Mouse (Mus musculus): ENCODE measurements at regions not wholly inside any gene's neighbourhood (a gene's known extent, or its start where the extent isn't known, plus 50 kb on each side); places are given as distances from the start of the nearest gene placed in this dataset.

DNA sequence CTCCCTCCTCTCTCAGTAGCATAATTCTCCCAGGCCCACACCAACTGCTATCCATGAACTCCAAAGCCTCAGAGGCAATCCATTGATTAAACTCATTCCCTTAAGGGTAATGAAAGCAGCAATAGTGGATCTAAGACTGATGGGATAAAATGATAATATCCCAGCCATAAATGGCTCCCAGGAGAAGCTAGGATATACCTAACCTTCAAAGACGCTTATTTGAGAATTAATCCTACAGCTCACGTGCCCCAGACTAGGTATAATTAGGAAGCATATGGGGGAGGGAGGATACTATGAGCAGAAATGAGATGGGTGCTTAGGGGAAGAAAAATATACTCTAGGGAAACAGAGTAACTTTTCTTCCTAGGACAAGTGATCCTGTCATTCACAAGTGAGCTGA is 52.8 kb upstream of the Rnf32 start:
- no peak for DNase-seq

- no peak for DNase-seq
Measured at GRCm38 (mm10) chr5:29142502-29142901, 53.3 kb upstream of the Rnf32 start.

GRCm38 (mm10) chr5:29137481-29137880 is 58.3 kb upstream of the Rnf32 start:
- no peak for DNase-seq

DNA sequence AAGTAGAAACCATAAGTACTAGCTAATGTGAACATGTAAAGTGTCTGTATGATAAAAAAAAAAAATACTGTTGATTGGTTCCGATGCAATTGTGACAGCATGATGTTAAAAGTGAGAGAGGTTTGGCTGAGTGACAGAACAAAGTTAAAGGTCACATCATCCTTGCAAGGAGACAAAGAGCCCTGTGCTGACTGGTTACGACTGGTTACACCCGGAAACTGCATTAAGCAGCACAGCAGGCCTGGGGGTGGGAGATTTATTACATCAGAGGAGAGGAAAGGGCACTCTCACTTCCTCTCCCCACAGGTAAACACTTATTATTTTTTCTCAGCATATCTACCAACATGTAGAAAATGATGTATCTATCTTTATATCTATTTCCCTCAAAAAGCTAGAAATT is 63.5 kb upstream of the Rnf32 start:
- DNase-seq, result no peak

DNA sequence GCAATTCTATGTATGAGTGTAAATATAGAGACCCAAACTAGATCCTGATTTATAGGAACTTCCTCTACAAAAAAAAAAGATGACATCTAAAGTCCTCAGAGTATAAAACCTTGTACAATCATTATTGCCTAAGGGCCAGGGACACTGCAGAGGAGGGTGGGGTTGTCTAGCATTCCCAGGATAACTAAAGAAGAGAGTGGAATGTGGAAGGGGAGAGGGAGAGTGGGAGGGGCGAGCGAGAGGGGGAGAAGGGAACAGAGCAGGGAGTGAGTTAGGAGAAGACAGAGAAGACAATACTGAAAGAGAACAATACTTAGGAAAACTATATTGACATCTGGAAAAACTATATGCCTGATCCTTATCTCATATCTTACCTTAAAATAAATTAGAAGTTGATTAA is 64.0 kb upstream of the Rnf32 start:
- no peak for DNase-seq

DNA sequence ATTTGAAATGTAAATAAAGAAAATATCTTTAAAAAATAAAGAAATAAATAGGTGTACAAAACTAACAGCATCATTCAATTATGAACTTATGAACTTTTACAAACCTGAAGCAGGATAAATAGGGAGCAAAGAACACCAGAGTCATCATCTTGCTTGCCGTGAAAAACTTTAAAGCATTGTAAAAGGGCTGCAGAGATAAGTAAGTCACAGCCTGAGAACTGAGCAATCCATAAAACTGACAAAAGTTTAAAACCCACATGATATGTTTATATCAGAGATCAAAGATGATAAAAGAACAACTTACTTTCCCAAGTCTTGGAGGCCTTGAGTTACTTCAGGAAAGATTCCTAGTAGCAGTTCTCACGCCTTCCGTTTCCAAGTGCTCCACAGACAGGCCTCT is 66.1 kb upstream of the Rnf32 start:
- no peak for DNase-seq

DNA sequence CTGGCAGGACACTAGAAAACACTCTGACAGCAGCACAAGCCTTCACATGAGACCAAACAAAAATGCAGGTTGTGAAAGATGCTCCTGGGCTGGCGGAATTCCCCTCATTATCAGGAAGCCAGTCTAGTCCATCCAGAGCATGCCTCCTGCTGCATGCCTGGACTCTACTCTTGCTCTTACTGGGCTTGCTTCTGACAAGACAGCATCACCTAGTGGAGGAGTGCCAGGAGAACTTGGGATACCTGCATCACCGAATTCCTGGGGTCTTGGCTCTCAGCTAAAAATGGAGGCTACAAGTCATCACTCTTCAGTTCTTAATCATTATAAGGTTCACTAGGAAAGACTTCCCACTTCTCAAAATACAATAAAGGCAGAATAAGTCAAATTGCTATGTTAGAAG is 78.8 kb upstream of the Rnf32 start:
- no peak for DNase-seq

- DNase-seq, result no peak
Measured at GRCm38 (mm10) chr5:29112531-29112930, 83.3 kb upstream of the Rnf32 start.

GRCm38 (mm10) chr5:29107276-29107675 is 88.5 kb upstream of the Rnf32 start:
- no peak for DNase-seq

DNA sequence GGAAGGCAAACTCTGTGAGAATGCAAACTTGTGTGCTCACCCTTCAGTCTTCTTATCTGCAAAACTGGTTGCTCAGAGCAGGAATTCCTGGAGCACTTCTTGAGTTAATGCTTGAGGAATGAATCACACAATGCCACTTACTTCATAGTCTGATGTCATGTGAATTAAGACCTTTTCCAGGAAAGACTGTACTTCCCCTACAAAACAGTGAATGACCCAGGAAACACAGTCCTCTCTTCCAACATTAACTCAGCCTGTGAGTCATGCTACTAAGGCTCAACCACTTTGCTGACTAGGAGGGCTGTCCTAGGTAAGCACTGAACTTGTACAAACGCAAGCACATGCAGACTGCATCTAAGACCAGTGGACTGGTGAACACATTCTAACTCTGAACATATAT is 112.5 kb upstream of the Rnf32 start:
- no peak for DNase-seq

DNA sequence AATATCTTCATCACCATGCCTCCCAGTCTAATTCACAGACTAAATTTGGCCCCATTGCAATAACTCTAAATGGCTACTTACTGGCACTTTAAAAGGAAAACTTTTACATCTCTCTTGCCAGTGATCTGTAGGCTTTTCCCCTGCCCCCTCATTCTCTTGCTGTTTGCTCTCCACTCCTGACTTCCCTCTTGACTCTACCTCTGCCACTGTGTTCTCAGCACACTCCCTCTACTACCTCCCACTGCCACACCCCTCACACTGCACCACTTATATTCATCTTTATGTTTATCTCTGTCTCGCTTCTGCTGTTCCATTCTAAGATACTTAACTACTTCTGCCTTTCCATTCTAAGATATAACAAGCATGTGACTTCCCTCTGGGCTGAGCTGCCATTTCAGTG is 141.4 kb upstream of the Rnf32 start:
- DNase-seq, result no peak

- DNase-seq, result no peak
Measured at GRCm38 (mm10) chr5:29036636-29037035, 159.2 kb upstream of the Rnf32 start.

- no peak for DNase-seq
Measured at GRCm38 (mm10) chr5:29033462-29033997, 162.3 kb upstream of the Rnf32 start.

DNA sequence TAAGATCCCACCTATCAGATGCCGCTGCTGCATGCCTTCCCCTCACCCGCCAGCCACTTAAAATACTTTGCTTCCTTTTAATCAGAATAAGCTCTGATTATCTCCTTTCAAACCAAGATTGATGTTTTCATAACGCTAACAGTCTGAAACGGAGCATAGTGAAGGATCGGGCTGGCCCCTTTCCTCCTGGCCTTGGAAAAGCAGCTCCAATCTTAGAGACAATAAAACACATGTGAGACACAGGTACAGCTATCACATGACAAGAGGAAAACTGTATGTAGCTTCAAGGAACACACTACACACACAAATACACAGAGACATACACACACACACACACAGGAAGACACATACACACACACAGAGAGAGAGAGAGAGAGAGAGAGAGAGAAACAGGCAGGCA is 165.3 kb upstream of the Rnf32 start:
- no peak for DNase-seq

- DNase-seq, result no peak
Measured at GRCm38 (mm10) chr5:29029957-29030356, 165.8 kb upstream of the Rnf32 start.

DNA sequence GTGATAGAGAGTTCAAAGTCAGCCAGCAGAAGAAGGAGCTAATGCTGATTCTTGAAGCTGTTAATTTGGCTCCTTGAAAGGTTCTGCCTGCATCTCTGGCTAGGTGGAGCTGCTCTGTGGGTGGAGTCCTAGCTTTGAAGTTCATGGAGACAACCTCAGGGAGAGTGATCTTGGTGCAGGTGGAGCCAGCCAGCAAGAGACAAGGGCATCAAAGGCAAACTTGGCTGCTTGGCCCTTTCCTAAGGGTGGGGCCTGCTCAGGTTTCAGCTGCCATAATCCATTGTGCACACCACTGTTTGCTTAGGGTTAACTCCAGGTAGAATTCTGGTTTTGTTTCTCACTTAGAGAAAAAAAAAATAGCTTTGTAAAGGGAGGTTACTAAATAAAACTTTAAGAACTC is 170.7 kb upstream of the Rnf32 start:
- DNase-seq, result no peak

DNA sequence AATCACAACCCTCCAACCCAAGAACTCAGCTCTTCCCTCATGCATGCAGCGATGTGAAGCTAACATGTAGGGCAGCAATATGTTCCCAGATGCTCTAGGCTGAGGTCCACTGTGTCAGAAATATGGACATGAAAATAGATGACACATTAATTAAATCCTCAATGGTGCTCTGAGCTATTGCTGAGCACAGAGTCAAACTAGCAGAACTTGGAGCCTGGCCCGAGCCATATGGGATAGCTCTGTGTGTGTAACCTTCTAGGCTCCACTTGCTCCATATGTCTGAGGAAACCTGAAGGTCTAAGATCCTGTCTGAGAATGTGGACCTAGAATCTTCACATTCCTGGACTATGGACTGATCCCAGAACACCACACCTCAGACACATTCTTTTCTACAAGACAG is 203.0 kb upstream of the Rnf32 start:
- DNase-seq, result no peak

DNA sequence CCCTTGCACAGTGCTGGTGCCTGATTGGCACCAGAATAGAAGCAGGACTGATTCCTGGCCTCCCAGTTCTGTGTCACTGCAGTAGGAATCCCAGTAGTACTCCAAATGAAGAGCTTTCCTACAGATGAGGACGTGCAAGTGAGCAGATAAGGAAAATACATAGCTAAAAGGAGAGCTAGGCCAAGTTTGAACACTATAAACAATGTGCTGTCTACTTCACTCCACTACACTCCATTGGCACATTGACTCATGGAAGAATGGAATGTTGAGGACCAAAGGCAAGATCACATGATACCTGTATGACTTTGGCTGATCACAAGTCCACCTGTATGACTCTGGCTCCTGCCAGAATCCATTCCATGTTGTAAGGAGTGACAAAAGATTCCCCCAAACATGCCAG is 215.9 kb upstream of the Rnf32 start:
- DNase-seq, result no peak

DNA sequence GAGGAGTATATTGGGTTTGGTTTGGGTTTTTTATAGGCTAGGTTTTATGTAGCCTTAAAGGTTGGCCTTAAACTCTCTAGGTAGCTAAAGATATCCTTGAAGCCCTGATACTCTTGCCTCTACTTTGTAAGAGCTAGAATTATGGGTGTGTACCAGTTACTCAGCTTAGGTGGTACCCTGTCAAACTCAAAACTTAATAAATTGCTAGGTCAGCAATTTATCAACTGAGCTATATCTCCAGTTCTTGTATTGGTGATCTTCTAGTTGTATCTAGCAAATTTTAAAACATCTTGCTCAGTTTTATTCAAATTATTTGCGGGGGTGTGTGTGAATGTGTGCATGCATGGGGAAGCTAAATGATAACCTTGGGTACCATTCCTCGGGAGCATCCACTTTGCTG is 225.4 kb upstream of the Rnf32 start:
- no peak for DNase-seq

- DNase-seq, result no peak
Measured at GRCm38 (mm10) chr5:28955036-28955435, 240.8 kb upstream of the Rnf32 start.

DNA sequence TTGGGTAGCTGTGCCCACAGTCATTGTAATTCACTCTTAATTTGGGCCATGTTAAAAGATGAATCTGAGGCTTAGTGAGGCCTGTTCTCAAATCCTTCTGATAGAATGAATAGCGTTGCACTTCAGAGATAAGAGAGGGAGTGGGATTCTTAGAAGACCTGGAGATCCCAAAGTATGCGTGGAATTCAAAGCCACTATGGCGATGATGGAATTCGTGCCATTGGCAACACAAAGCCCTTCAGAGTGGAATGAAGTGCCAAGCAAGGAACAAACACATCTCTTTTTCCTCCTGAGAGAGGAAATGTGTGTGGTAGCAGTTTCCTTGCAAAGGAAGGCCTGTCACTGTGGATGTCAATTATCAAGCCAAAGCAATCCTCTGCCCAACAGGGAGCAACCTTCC is 248.3 kb upstream of the Rnf32 start:
- DNase-seq, result no peak

DNA sequence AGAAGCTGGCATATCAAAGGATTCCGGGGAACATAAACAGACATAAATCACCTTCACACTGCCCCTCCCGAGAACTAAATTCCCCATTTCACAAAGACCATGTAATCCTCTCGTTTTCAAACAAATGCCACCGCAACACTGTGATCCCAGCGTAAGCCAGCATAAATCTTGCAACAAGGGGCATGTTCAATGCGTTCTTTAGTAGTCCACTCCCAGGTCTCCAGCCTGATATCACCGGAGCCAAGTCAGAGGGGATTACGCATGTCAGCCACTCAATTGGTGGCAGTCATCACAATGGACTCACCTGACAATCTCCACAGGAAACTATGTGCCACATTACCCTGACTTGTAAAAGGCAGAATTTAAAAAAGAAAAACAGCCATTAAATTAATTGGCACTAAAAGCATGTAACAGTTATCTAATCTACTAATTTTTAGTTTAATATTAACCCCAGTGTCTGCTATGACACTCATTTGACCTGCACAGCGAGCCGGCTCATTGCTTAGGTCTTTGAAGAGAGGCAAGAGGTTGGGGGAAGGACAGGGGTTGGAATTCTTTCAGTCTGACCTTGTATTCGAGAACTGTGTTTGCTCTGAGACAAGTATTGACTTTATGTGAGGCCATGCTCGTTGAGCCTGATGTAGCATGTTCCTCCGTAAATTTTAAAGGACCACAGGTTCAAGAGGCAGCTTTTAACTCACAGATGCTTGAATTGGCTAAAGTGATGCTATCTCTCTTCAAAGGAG is 252.0 kb upstream of the Rnf32 start:
- no peak for DNase-seq

- DNase-seq, result no peak
Measured at GRCm38 (mm10) chr5:28940972-28941371, 254.8 kb upstream of the Rnf32 start.

GRCm38 (mm10) chr5:28919296-28920063 is 276.3 kb upstream of the Rnf32 start:
- DNase-seq, result no peak

All from gastrocnemius, postnatal 25 days (tissue).